Mouse (Mus musculus): ENCODE results near the gene Clk2. TPM values are rescaled to one million over a fixed set of nuclear protein-coding genes. Genes with fewer than 3 reads are reported as not detected.
"Not testable (repeated sequence)": the region's sequence is repeated elsewhere in the genome, so short reads cannot be mapped to it uniquely, and the experiment has no call there.

The Clk2 gene
- polyA plus RNA-seq, 1 experiment from 2014 or later, result 10.2 TPM

DNA sequence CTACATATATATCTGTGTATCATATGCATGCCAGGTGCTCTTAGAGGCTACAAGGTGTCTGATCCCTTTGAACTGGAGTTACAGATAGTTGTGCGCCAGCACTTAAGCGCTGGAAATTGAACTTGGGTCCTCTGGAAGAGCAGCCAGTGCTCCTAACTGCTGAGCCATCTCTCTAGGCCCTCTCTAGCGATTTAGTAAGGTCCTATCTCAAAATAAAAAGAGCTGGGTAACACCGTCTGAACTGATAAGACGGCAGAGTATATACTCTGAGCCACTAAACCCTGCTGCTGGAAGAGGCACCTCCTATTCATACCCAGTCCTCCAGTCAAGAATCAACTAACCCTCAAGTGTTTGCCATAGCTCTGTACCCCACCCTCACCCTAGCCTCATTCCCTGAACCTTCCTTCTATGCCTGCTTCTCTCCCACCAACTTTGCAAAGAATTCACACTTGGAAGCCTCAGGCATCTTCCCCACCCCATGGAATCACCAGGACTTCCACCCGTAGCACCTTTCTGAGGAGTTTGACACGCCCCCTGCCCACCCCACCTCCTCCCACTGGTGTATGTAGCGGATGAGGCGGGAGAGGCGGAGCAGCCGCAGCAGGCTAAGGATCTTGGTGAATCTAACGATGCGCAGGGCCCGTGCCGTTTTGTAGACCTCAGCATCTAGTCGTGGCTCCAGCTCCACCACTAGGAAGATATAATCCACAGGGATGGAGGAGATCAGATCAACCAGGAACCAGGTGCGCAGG is 12.3 kb upstream of the Clk2 start:
- H3K9me3 ChIP-seq (ENCODE audit: control insufficient read depth, low read length), result no peaks in the 10 kb centered on the region
- no peaks in the 10 kb centered on the region for H3K4me1 ChIP-seq (replicated peaks; ENCODE audit: control insufficient read depth, insufficient read depth)
- H3K4me2 ChIP-seq (replicated peaks; ENCODE audit: low read depth), result no peak overlapping the region
- TF ChIP-seq CTCF (IDR thresholded peaks at IDR 0.05; ENCODE audit: low read depth), result no peak
- TF ChIP-seq EP300 (optimal IDR thresholded peaks at IDR 0.05), result no peak
- 51% methylated on average over 17 of the region's 17 CpGs for WGBS
- DNase-seq (ENCODE audit: low spot score) (no peak), ATAC-seq (ENCODE audit: low FRiP score, low TSS enrichment) (no peak)
- no peak overlapping the region for H3K9ac ChIP-seq (ENCODE audit: low read length)
- H3K27me3 ChIP-seq (ENCODE audit: control insufficient read depth, insufficient read depth, low read length), result no peaks in the 10 kb centered on the region
- H3K27ac ChIP-seq (replicated peaks), result no peak overlapping the region
- H3K36me3 ChIP-seq (ENCODE audit: control insufficient read depth, insufficient read depth, low read length), result no peaks in the 10 kb centered on the region
- no peak overlapping the region for H3K4me3 ChIP-seq (ENCODE audit: low read depth, low read length)

DNA sequence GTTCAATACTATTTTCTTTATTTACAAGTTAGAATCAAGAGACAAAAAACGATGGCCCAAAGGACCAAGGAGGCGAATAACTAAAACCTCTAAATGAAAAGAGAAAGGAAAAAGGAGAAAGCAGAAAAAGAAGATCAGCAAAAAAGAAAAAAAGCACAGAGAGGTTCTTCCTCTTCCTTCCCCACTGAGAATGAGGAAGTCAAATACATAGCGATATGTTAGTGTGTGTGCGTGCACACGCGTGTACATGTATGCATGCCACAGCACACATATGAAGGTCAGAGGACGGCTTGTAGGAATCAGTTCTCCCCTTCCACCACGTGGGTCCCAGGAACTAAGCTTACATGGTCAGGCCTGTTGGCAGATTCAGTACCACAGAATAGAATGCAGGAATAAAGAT is 7.6 kb upstream of the Clk2 start:
- TF ChIP-seq EP300 (optimal IDR thresholded peaks at IDR 0.05) (no peak), CTCF (IDR thresholded peaks at IDR 0.05; ENCODE audit: low read depth) (no peak)
- 85% methylated on average over 8 of the region's 8 CpGs for WGBS
- H3K27ac ChIP-seq (replicated peaks), result no peak overlapping the region
- DNase-seq (ENCODE audit: low spot score) (no peak), ATAC-seq (ENCODE audit: low FRiP score, low TSS enrichment) (no peak)
- H3K9me3 ChIP-seq (ENCODE audit: control insufficient read depth, low read length), result no peaks in the 10 kb centered on the region
- H3K9ac ChIP-seq (ENCODE audit: low read length), result no peak overlapping the region
- peaks cover 7% of the 10 kb centered on the region; the same call in 1 of the 2 replicates for H3K4me1 ChIP-seq (replicated peaks; ENCODE audit: control insufficient read depth, insufficient read depth)
- H3K36me3 ChIP-seq (ENCODE audit: control insufficient read depth, insufficient read depth, low read length), result no peaks in the 10 kb centered on the region
- no peak overlapping the region for H3K4me2 ChIP-seq (replicated peaks; ENCODE audit: low read depth)
- H3K4me3 ChIP-seq (ENCODE audit: low read depth, low read length), result no peak overlapping the region
- no peaks in the 10 kb centered on the region for H3K27me3 ChIP-seq (ENCODE audit: control insufficient read depth, insufficient read depth, low read length)

DNA sequence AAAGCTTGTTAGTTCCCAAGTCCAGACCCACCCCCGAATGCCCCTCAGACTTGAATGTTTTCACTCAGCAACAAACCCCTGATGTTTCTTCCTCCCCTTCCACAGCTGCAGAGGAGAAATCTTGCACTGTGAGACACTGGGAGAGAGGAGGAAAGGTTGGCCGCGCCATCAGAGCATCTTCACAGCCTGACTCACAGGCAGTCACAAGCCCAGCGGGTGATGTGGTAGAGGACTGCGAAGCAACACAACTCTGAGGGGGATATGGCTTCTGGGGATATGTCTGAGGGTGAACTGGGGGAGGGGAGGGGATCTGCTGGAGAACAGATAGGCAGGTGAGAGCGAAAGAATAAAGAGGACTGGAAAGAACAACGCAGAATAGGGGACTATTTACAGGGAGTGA is 5.9 kb upstream of the Clk2 start:
- no peak for ATAC-seq (ENCODE audit: low FRiP score, low TSS enrichment)
- no peaks in the 10 kb centered on the region for H3K27me3 ChIP-seq (ENCODE audit: control insufficient read depth, insufficient read depth, low read length)
- no peaks in the 10 kb centered on the region for H3K36me3 ChIP-seq (ENCODE audit: control insufficient read depth, insufficient read depth, low read length)
- H3K4me2 ChIP-seq (replicated peaks; ENCODE audit: low read depth), result no peak overlapping the region
- no peak for DNase-seq (ENCODE audit: low spot score)
- no peak overlapping the region for H3K4me3 ChIP-seq (ENCODE audit: low read depth, low read length)
- 20% methylated on average over 7 of the region's 7 CpGs for WGBS
- no peak overlapping the region for H3K27ac ChIP-seq (replicated peaks)
- H3K9me3 ChIP-seq (ENCODE audit: control insufficient read depth, low read length), result no peaks in the 10 kb centered on the region
- peaks cover 7% of the 10 kb centered on the region; the same call in 1 of the 2 replicates for H3K4me1 ChIP-seq (replicated peaks; ENCODE audit: control insufficient read depth, insufficient read depth)
- TF ChIP-seq EP300 (optimal IDR thresholded peaks at IDR 0.05), result no peak
- no peak for TF ChIP-seq CTCF (IDR thresholded peaks at IDR 0.05; ENCODE audit: low read depth)
- H3K9ac ChIP-seq (ENCODE audit: low read length), result no peak overlapping the region

- peak; percentile 73 for DNase-seq (ENCODE audit: low spot score)
- no peak overlapping the region for H3K27ac ChIP-seq (replicated peaks)
- no peak for TF ChIP-seq CTCF (IDR thresholded peaks at IDR 0.05; ENCODE audit: low read depth)
- no peak for TF ChIP-seq EP300 (optimal IDR thresholded peaks at IDR 0.05)
- H3K27me3 ChIP-seq (ENCODE audit: control insufficient read depth, insufficient read depth, low read length), result no peaks in the 10 kb centered on the region
- H3K4me1 ChIP-seq (replicated peaks; ENCODE audit: control insufficient read depth, insufficient read depth), result peaks cover 7% of the 10 kb centered on the region; the same call in 1 of the 2 replicates
- ATAC-seq (ENCODE audit: low FRiP score, low TSS enrichment), result peak; percentile 37; the same call in 1 of the 2 replicates
- no peaks in the 10 kb centered on the region for H3K36me3 ChIP-seq (ENCODE audit: control insufficient read depth, insufficient read depth, low read length)
- under 1% methylated on average over 13 of the region's 13 CpGs for WGBS
- peak overlapping the region; percentile 51 for H3K4me3 ChIP-seq (ENCODE audit: low read depth, low read length)
- no peak overlapping the region for H3K9ac ChIP-seq (ENCODE audit: low read length)
- peak overlapping the region; percentile 97 for H3K4me2 ChIP-seq (replicated peaks; ENCODE audit: low read depth)
- H3K9me3 ChIP-seq (ENCODE audit: control insufficient read depth, low read length), result no peaks in the 10 kb centered on the region
These were observed 5.4 kb upstream of the Clk2 start for GRCm38 (mm10) chr3:89159211-89159610.

- Histone ChIP-seq H3K9me3 (ENCODE audit: control insufficient read depth, low read length) (no peaks in the 10 kb centered on the region), H3K27me3 (ENCODE audit: control insufficient read depth, insufficient read depth, low read length) (no peaks in the 10 kb centered on the region), H3K4me1 (replicated peaks; ENCODE audit: control insufficient read depth, insufficient read depth) (peaks cover 7% of the 10 kb centered on the region; the same call in 1 of the 2 replicates), H3K4me2 (replicated peaks; ENCODE audit: low read depth) (peak within 1 kb of the TSS; percentile 97), H3K36me3 (ENCODE audit: control insufficient read depth, insufficient read depth, low read length) (no peaks in the 10 kb centered on the region), H3K4me3 (ENCODE audit: low read depth, low read length) (peak within 1 kb of the TSS; percentile 51), H3K27ac (replicated peaks) (no peak within 1 kb of the TSS), H3K9ac (ENCODE audit: low read length) (peak within 1 kb of the TSS; percentile 48)
- WGBS, result under 1% methylated on average over 46 of the region's 66 CpGs
- TF ChIP-seq CTCF (IDR thresholded peaks at IDR 0.05; ENCODE audit: low read depth) (peak; percentile 76), EP300 (optimal IDR thresholded peaks at IDR 0.05) (no peak)
- ATAC-seq (ENCODE audit: low FRiP score, low TSS enrichment) (peak; percentile 68), DNase-seq (ENCODE audit: low spot score) (peak; percentile 84)
These were observed 4.8 kb upstream of the Clk2 start, which contains the start of gene Hcn3 for GRCm38 (mm10) chr3:89159616-89160344. TSS of gene Hcn3 (minus strand) at chr3:89160196.

DNA sequence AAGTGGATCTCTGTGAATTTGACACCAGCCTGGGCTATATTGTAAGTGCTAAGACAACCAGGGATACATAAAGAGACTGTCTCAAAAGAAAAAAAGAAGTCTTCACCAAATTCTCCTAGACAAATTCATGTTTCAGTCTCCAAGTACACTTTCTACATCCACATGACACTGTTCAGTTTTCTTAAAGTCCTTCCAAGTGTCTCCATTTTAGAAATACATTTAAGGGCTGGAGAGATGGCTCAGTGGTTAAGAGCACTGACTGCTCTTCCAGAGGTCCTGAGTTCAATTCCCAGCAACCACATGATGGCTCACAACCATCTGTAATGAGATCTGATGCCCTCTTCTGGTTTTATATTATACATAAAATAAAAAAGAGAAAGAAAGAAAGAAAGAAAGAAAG is 3.4 kb upstream of the Clk2 start:
- not testable (repeated sequence) for DNase-seq (ENCODE audit: low spot score); H3K27me3 ChIP-seq (ENCODE audit: control insufficient read depth, insufficient read depth, low read length); H3K9me3 ChIP-seq (ENCODE audit: control insufficient read depth, low read length); H3K4me1 ChIP-seq (replicated peaks; ENCODE audit: control insufficient read depth, insufficient read depth); H3K4me3 ChIP-seq (ENCODE audit: low read depth, low read length); H3K9ac ChIP-seq (ENCODE audit: low read length); H3K36me3 ChIP-seq (ENCODE audit: control insufficient read depth, insufficient read depth, low read length); H3K27ac ChIP-seq (replicated peaks); ATAC-seq (ENCODE audit: low FRiP score, low TSS enrichment); H3K4me2 ChIP-seq (replicated peaks; ENCODE audit: low read depth)
